Mouse (Mus musculus): ENCODE data around the gene Cab39.

GRCm38 (mm10) chr1:85790565-85790964 lies 2.7 kb upstream of the Cab39 start:
- TF ChIP-seq POLR2A (IDR thresholded peaks at IDR 0.05; ENCODE audit: low read depth, low read length) (no peak), CTCF (conservative IDR thresholded peaks at IDR 0.05; ENCODE audit: insufficient read depth, insufficient read length, low read depth, low read length) (no peak)

All from kidney, adult 2 months (tissue).